Mouse (Mus musculus) midbrain, embryonic 15.5 days (tissue): ENCODE measurements around the gene Ppp5c. TPM values are rescaled to one million over a fixed set of nuclear protein-coding genes. Genes with fewer than 3 reads are reported as not detected.

Experiments
- ATAC-seq: fragments of 200-750 bp; cut with Nextera tagmentation; replicated peaks from 2 replicates; pipeline ENCODE4 v1.8.0; 2017; ENCODE audit warnings: moderate TSS enrichment
- H3K27ac ChIP-seq: fragments of 300-500 bp; sonication (generic); 2 replicates; pipeline ENCODE4 v1.5.1; 2015; ENCODE audit warnings: mild to moderate bottlenecking, inconsistent platforms
- H3K27me3 ChIP-seq: fragments of 300-500 bp; sonication (generic); replicated peaks from 2 replicates; pipeline ENCODE4 v1.6.1; 2015; ENCODE audit warnings: inconsistent platforms
- H3K36me3 ChIP-seq: fragments of 300-500 bp; sonication (generic); replicated peaks from 2 replicates; pipeline ENCODE4 v1.6.1; 2015; ENCODE audit warnings: inconsistent platforms
- H3K4me1 ChIP-seq: fragments of 300-500 bp; sonication (generic); 2 replicates; pipeline ENCODE4 v1.6.1; 2015; ENCODE audit warnings: inconsistent platforms
- H3K4me2 ChIP-seq: fragments of 300-500 bp; sonication (generic); 2 replicates; pipeline ENCODE4 v1.6.1; 2015; ENCODE audit warnings: inconsistent platforms, mild to moderate bottlenecking, moderate library complexity
- H3K4me3 ChIP-seq: fragments of 300-500 bp; sonication (generic); 2 replicates; pipeline ENCODE4 v1.5.1; 2015; ENCODE audit warnings: mild to moderate bottlenecking, inconsistent platforms
- H3K9ac ChIP-seq: fragments of 300-500 bp; sonication (generic); 2 replicates; pipeline ENCODE4 v1.6.1; 2015; ENCODE audit warnings: mild to moderate bottlenecking, inconsistent platforms
- H3K9me3 ChIP-seq: fragments of 300-500 bp; sonication (generic); 2 replicates; pipeline ENCODE4 v1.6.1; 2016; ENCODE audit warnings: inconsistent platforms
- WGBS: fragments of 180-500 bp; shearing (Covaris S2); methylation state at CpG from one replicate; pipeline ENCODE4 v1.1.7; 2015; ENCODE audit warnings: mixed read lengths; 5-methylcytosine and 5-hydroxymethylcytosine counted together
- polyA plus RNA-seq: library from polyadenylated mRNA; unstranded; fragments of >200 nt; fragmentation: Nextera tagmentation; extraction: Ambion mirVana; gene quantifications from 2 replicates; pipeline ENCODE4 v1.2.1, GENCODE M21; 2015

The Ppp5c gene
- polyA plus RNA-seq, 1 experiment from 2014 or later, result 124 TPM

GRCm38 (mm10) chr7:17060031-17060781 lies 32.5 kb upstream of the Ppp5c start:
- H3K4me1 ChIP-seq, result peaks cover 42% of the 10 kb centered on the region
- H3K9ac ChIP-seq, result no peak overlapping the region
- no peak overlapping the region for H3K4me2 ChIP-seq
- no peak overlapping the region for H3K4me3 ChIP-seq
- no peaks in the 10 kb centered on the region for H3K9me3 ChIP-seq
- H3K27ac ChIP-seq, result peak overlapping the region; percentile 46; the same call in 1 of the 2 replicates
- 34% methylated on average over 9 of the region's 9 CpGs for WGBS
- H3K27me3 ChIP-seq, result peaks cover 6% of the 10 kb centered on the region
- no peak for ATAC-seq
- H3K36me3 ChIP-seq, result no peaks in the 10 kb centered on the region

GRCm38 (mm10) chr7:17059463-17059844 lies 31.7 kb upstream of the Ppp5c start:
- no peak overlapping the region for H3K4me3 ChIP-seq
- H3K27ac ChIP-seq, result peak overlapping the region; percentile 46; the same call in 1 of the 2 replicates
- no peaks in the 10 kb centered on the region for H3K9me3 ChIP-seq
- H3K36me3 ChIP-seq, result no peaks in the 10 kb centered on the region
- ATAC-seq, result no peak
- H3K4me1 ChIP-seq, result peaks cover 42% of the 10 kb centered on the region
- 80% methylated on average over 3 of the region's 3 CpGs for WGBS
- peaks cover 6% of the 10 kb centered on the region for H3K27me3 ChIP-seq
- H3K4me2 ChIP-seq, result no peak overlapping the region
- no peak overlapping the region for H3K9ac ChIP-seq

- Histone ChIP-seq H3K27me3 (peaks cover 6% of the 10 kb centered on the region), H3K4me1 (peaks cover 42% of the 10 kb centered on the region), H3K36me3 (no peaks in the 10 kb centered on the region), H3K4me3 (no peak overlapping the region), H3K9me3 (no peaks in the 10 kb centered on the region), H3K27ac (peak overlapping the region; percentile 66), H3K9ac (no peak overlapping the region), H3K4me2 (no peak overlapping the region)
- 34% methylated on average over 8 of the region's 8 CpGs for WGBS
- ATAC-seq, result no peak
Observed at GRCm38 (mm10) chr7:17058816-17059462, 31.2 kb upstream of the Ppp5c start.

- Histone ChIP-seq H3K9me3 (no peaks in the 10 kb centered on the region), H3K27me3 (peaks cover 6% of the 10 kb centered on the region), H3K9ac (no peak overlapping the region), H3K36me3 (no peaks in the 10 kb centered on the region), H3K27ac (peak overlapping the region; percentile 66), H3K4me3 (no peak overlapping the region), H3K4me1 (peaks cover 42% of the 10 kb centered on the region), H3K4me2 (no peak overlapping the region)
- ATAC-seq, result no peak; the same call in 1 of the 2 replicates
- 3% methylated on average over 16 of the region's 16 CpGs for WGBS
Observed at GRCm38 (mm10) chr7:17058071-17058689, 30.5 kb upstream of the Ppp5c start.

GRCm38 (mm10) chr7:17056601-17057523 lies 29.1 kb upstream of the Ppp5c start:
- 34% methylated on average over 14 of the region's 14 CpGs for WGBS

GRCm38 (mm10) chr7:17056081-17056581 lies 28.4 kb upstream of the Ppp5c start:
- no peaks in the 10 kb centered on the region for H3K36me3 ChIP-seq
- peak; percentile 91 for ATAC-seq
- peaks cover 1% of the 10 kb centered on the region for H3K27me3 ChIP-seq
- peak overlapping the region; percentile 57 for H3K9ac ChIP-seq
- peak overlapping the region; percentile 45 for H3K4me3 ChIP-seq
- WGBS, result under 1% methylated on average over 42 of the region's 42 CpGs
- H3K27ac ChIP-seq, result peak overlapping the region; percentile 64
- peak overlapping the region; percentile 74 for H3K4me2 ChIP-seq
- H3K4me1 ChIP-seq, result peaks cover 32% of the 10 kb centered on the region
- H3K9me3 ChIP-seq, result no peaks in the 10 kb centered on the region

More at GRCm38 (mm10) chr7:17056601-17057523, 29.1 kb upstream of the Ppp5c start:
- 0 out of 2 replicates have a peak, but pooled peaks have one; percentile 21 for ATAC-seq
- H3K4me2 ChIP-seq, result peak overlapping the region; percentile 74
- peaks cover 6% of the 10 kb centered on the region for H3K27me3 ChIP-seq
- H3K36me3 ChIP-seq, result no peaks in the 10 kb centered on the region
- peak overlapping the region; percentile 64; the same call in 1 of the 2 replicates for H3K27ac ChIP-seq
- H3K9ac ChIP-seq, result peak overlapping the region; percentile 57
- peak overlapping the region; percentile 45 for H3K4me3 ChIP-seq
- peaks cover 33% of the 10 kb centered on the region for H3K4me1 ChIP-seq
- no peaks in the 10 kb centered on the region for H3K9me3 ChIP-seq

GRCm38 (mm10) chr7:17055287-17055946 lies 27.7 kb upstream of the Ppp5c start:
- Histone ChIP-seq H3K4me3 (peak overlapping the region; percentile 45), H3K4me1 (peaks cover 32% of the 10 kb centered on the region), H3K9ac (no peak overlapping the region), H3K27ac (no peak overlapping the region), H3K9me3 (no peaks in the 10 kb centered on the region), H3K4me2 (peak overlapping the region; percentile 74), H3K36me3 (no peaks in the 10 kb centered on the region), H3K27me3 (no peaks in the 10 kb centered on the region)
- 93% methylated on average over 4 of the region's 4 CpGs for WGBS
- ATAC-seq, result no peak; the same call in 1 of the 2 replicates

GRCm38 (mm10) chr7:17054325-17054989 lies 26.7 kb upstream of the Ppp5c start:
- no peak overlapping the region for H3K4me3 ChIP-seq
- H3K9ac ChIP-seq, result no peak overlapping the region
- no peaks in the 10 kb centered on the region for H3K36me3 ChIP-seq
- no peak for ATAC-seq
- peaks cover 22% of the 10 kb centered on the region for H3K4me1 ChIP-seq
- H3K9me3 ChIP-seq, result no peaks in the 10 kb centered on the region
- 91% methylated on average over 15 of the region's 16 CpGs for WGBS
- H3K4me2 ChIP-seq, result no peak overlapping the region
- H3K27ac ChIP-seq, result no peak overlapping the region
- no peaks in the 10 kb centered on the region for H3K27me3 ChIP-seq

- Histone ChIP-seq H3K9me3 (no peaks in the 10 kb centered on the region), H3K4me3 (no peak overlapping the region), H3K9ac (no peak overlapping the region), H3K4me2 (no peak overlapping the region), H3K4me1 (peaks cover 4% of the 10 kb centered on the region), H3K27ac (no peak overlapping the region), H3K27me3 (no peaks in the 10 kb centered on the region), H3K36me3 (no peaks in the 10 kb centered on the region)
- WGBS, result 11% methylated on average over 15 of the region's 17 CpGs
- ATAC-seq, result no peak
Observed at GRCm38 (mm10) chr7:17050933-17051594, 23.3 kb upstream of the Ppp5c start.

- 69% methylated on average over 11 of the region's 11 CpGs for WGBS
Observed at GRCm38 (mm10) chr7:17050491-17050890, 22.8 kb upstream of the Ppp5c start.

More at GRCm38 (mm10) chr7:17050491-17050890, 22.8 kb upstream of the Ppp5c start:
- H3K4me2 ChIP-seq, result no peak overlapping the region
- no peak for ATAC-seq
- H3K4me3 ChIP-seq, result no peak overlapping the region
- H3K4me1 ChIP-seq, result no peaks in the 10 kb centered on the region
- H3K9ac ChIP-seq, result no peak overlapping the region
- H3K9me3 ChIP-seq, result no peaks in the 10 kb centered on the region
- H3K36me3 ChIP-seq, result no peaks in the 10 kb centered on the region
- no peak overlapping the region for H3K27ac ChIP-seq
- H3K27me3 ChIP-seq, result no peaks in the 10 kb centered on the region
